Mouse (Mus musculus) megakaryocyte, embryonic 14.5 days (primary cell): ENCODE measurements around the gene Cast.

Experiments used
- FLI1 ChIP-seq: IDR thresholded peaks from 2 replicates; pipeline ENCODE4 v1.6.1; 2012; ENCODE audit warnings: low read length, inconsistent platforms, mixed read lengths
- GATA1 ChIP-seq: IDR thresholded peaks from 3 replicates; pipeline ENCODE4 v1.6.1; 2012; ENCODE audit warnings: mixed read lengths, low read length, inconsistent platforms, borderline replicate concordance

- TF ChIP-seq GATA1 (no peak), FLI1 (no peak)
Measured at GRCm38 (mm10) chr13:74822095-74822494, 13.5 kb upstream of the Cast start.
